Mouse (Mus musculus) cerebellum, adult 9-11 months (tissue): ENCODE results near the gene Wdr34.
"Not testable (repeated sequence)": the region's sequence is repeated elsewhere in the genome, so short reads cannot be mapped to it uniquely, and the experiment has no call there.

Experiments
- DNase-seq: peaks from one replicate; pipeline ENCODE4 v3.0.0; 2022

The Wdr34 gene

DNA sequence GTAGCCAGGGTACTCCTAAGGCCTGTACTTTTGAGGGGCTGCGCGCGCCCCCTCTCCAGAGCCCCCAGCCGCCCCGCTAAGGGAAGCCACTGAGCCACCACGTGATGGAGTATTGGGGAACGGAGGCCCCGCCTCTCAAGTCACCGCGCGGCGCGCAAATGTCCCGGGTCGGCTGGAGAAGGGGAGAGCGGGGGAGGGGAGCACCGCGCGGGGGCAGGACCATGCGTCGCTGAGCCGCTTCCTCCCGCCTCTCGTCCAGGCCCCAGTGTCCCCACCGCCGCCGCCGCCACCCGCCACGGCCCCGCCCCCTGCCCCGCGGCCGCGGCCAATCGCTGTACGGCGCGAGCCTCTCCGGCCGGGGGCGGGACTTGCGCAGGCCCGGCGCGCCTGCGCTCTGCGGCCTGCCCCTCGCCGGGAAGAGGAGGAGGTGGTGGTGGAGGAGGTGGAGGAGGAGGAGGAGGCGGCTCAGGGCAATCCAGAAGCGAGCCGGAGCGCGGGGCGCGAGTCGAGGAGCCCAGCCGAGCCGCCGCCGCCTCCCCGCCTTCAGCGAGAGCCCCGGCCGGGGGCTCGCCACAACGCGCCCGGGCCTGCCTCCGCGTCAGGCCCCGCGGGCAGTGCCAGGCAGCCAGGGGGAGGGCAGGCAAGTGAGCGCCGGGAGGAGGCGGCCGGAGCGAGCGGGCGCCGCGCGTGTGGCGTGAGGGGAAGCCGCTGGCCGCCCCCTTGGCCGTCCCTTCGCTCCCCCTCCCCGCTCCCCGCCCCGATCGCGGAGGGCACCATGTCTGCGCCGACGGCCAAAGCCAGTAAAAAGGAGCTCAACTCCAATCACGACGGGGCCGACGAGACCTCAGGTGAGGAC, 17.6 kb upstream of the Wdr34 start:
- DNase-seq, result peak; percentile 97

DNA sequence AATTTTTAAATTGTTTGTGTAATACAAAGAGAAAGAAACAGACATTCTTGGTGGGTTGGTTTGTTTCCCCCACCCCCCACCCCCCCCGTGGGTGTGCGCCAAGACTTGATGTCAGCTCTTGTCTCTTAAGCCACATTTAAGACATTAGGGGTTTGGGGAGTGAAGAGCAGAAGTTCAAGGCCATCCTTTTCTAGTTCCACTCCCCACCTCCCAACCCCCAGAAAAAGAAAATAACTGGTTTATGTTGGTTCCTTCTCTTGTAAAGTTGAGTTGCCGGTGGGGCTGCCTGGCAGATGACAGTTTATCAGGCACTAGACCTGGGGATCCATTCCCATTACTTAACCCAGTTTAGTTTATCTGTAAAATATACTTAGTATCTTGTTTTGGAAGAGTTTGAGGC, 15.6 kb upstream of the Wdr34 start:
- no peak for DNase-seq

DNA sequence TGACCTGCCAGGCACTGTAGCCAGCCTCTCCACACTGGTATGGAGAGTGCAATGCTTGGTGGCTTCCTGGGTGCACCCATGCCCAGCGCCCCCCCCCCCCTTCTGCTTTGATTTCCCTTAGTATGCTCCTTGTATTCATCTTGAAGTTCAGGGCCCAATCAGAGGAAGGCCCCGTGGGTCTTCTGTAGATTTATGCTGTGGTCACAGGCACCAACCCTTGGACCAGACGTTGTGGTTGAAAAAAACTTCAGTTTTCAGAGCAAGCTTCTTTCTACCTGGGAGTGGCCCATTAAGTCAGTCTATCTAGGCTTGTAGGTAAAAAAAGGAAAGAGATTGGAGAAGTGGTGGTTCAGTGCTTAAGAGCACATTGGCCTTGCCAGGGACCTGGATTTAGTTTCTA, 15.1 kb upstream of the Wdr34 start:
- DNase-seq, result no peak

DNA sequence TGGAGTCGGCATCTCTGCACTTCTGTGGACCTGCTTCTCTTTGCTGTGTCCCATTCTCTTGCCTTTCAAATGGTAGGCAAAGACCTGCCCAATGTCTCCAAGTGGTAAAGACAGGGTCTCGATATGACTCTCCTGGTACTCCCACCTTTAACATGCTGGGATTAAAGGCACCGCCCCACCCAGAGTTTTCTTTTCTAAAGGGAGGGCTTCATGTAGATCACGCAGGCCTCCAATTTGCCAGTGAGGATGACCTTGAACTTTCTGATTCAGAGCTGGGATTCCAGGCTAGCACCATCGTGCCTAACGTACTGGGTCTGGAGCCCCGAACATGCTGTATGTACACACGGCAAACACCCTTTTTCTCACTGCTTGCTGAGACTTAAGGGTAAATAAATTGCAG, 14.6 kb upstream of the Wdr34 start:
- DNase-seq, result no peak

DNA sequence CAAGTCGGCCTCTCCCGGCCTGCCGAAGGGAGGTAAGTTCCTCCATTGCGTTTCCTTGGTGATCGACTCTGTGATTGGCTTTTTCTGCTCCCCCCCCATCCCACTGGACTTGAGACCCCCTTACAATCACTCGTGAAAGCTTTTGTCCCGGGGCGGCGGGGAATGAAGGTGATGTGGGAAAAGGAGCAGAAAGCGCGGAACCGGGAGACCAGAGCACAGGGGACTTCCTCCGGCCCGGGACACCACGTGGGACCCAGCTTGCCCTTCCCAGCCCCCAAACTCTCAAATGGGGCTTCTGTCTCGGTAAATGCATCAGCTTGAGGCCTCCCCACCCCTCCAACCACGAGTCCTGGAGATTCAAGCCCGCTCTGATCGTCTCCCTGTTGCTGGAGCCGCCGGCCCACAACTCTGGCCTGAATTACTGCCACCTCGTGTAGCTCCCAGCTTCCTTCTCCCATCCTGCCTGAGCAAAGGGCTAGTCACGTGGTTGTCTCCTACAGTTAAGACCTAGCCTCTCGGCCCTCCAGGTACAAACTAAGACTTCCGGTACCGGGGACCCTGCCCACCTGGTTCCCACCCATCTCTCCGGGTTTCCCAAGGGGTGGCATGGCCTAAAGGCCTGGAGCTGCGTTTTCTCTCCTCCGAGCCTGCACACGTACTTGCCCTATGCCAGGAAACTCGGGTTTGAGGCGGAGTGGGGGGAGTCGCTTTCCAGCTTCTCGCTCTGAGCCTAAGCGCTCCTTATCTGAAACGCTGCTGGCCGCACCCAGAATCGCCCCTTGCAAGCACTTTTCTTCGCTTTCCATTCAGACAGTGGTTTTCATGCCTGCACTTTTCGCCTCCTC, 13.8 kb upstream of the Wdr34 start:
- peak; percentile 71 for DNase-seq

DNA sequence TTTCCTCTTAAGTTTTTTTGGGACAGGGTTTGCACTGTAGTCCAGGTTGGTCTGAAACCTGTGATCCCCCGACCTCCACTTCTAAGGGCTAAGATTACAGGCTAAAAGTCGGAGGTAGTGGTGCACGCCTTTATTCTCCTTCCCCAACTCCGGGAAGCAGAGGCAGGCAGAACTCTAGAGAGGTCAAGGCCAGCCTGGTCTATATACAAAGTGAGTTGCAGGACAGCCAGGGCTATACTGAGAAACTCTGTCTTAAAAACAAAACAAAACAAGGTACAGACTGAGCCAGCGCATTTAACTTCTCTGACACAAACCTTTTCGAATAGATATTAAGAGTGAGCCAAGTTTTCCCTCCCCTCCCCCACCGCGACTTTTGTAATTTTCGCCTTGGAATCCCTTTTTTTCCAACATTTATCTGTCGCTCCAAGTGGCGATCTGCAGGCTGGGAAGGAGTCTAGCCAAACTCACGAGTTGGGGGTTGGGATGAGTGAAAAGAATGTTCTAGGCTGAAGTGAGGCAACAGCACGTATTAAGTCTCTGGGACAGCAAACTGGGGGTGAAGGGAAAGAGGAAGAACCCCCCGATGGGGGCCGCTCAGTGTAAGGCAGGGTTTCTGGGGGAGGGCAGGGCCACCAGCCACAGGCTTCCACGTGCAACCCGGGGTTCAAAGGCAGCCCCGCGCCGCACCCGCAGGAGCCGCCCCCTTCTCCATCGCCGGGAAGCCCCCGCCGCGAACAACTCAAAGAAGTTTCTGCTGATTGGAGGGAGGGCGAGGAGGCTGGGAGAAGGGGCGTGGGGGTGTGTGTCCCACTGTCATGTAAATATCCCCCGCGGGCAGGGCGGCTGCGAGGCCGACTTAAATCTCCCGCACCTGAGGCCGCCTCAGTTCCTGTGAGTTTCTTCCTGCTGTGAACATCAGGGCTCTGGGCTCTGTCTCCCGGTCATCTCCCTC, 12.8 kb upstream of the Wdr34 start:
- DNase-seq, result peak; percentile 47

DNA sequence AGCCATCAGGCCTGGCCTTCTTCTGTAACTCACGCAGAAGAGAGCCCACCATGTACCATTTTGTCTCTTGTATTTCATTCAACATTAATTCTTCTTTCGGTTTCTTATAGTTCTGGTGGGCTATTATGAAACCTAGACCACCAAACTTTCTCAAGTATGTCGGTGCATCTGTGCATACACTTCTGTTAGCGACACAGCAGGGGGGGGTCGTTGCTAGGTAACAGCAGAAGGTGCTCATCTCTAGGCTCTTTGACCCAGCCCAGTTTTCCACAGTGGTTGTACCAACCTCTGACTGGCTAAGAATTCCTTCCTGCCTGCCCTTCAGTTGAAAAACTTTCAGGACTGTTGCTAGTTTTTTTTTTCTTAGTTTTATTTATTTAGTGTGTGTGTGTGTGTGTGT, 9.7 kb upstream of the Wdr34 start:
- no peak for DNase-seq

DNA sequence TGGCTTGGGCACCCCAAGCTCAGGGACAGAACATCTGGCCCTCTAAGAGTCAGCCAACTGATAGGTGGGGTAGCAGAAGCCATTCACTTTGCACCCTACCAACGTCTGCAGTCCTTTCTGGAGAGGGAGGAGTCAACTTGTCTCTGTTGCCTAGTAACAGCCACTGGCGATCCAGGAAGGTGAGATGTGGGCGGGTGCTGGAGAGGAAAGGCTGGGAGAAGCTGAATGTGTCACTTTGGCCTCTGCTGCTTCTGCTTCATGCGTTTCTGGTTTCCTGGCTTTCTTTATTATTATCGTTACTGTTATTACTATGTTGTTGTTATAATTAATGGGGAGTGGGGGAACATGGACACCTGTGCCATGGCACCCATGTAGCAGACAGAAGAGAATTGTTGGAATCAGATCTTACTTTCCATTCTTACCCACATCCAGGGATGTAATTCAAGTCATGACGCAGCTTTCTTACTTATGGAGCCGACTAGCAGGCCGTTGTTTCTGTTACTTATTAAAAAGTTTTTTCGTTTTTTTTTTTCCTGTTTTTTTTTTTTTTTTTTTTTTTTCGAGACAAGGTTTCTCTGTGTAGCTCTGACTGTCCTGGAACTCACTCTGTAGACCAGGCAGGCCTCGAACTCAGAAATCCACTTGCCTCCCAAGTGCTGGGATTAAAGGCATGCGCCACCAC, 8.7 kb upstream of the Wdr34 start, which contains the start of gene Set:
Set (plus strand) TSS at position 156 of the 682 bp plus-strand sequence.
- DNase-seq, result no peak

DNA sequence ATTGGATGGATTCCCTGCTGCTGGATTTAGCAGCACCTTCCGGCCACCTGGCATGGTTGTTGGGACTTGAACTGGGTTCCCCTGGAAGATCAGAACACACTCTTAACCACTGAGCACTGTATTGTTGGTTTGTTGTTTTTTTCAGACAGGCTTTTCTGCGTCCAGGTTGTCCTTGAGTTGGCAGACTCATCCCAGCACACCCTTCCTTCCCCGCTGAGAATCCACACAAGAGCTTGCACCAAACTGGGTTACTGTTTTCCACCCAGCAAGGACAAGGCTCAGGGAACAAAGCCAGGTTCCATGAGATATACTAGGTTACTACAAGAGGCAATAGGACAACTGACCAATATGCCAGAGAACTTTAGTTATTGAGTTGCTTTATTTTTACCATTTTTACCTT, 8.1 kb upstream of the Wdr34 start:
- DNase-seq, result no peak

DNA sequence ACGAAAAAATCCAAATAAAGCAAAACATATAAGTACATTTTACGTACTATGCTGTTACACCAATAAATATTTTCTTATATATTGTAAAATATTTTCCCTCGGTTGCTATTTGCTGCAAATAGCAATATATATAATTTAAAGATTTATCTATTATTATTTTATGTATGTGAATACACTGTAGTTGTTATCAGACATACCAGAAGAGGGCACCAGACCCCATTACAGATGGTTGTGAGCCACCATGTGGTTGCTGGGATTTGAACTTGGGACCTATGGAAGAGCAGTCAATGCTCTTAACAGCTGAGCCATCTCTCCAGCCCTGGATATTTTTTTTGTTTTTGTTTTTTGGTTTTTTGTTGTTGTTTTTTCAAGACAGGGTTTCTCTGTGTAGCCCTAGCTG, 6.6 kb upstream of the Wdr34 start:
- DNase-seq, result not testable (repeated sequence)

DNA sequence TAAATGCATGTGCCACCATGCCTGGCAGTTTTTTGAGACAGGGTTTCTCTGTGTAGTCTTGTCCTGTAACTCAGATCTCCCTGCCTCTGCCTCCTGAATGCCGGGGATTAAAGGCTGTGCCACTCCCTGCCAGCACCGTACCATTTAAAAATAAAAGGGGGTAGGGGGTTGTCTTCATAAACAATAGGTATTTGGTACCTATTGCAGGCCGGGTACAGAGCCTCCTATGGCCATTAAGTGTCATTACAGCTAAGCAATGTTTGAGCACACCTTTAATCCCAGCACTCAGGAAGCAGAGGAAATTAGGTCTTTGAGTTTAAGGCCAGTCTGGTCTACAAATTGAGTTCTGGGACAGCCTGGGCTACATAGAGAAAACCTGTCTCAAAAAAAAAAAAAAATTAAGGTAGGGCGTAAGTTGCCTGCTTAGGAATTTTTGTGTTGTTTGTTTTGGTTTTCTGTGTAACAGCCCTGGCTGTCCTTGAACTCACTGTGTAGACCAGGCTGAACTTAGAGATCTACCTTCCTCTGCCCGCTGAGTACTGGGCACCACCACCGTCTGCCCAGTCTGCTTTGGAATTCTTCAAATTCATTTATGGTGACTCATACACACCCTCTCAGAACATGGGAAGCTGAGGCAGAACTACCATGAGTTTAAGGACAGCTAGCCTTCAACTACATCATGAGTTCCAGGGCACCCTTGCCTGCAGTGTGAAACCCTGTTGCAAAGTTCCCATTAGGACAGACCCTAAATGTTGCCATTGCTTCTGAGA, 3.5 kb upstream of the Wdr34 start:
- no peak for DNase-seq

DNA sequence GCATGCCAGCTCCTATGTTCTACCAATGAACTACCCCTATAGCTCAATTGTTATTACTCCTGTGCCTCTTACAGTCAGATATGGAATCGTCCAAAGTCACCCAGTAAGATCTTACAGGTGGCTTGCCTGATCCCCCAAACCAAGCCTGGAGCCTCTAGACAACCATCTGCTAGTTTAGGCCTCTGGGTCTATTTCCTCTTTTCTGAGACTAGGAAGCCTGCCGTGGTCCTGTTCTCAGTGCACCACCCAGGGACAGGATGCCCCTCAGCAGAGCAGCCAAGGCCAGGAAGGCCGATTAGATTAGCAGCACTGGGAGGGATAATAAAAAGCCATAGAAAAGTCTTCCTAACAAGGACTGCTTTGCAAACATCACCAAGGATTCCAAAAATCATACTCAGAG, 1.1 kb upstream of the Wdr34 start:
- DNase-seq, result no peak

DNA sequence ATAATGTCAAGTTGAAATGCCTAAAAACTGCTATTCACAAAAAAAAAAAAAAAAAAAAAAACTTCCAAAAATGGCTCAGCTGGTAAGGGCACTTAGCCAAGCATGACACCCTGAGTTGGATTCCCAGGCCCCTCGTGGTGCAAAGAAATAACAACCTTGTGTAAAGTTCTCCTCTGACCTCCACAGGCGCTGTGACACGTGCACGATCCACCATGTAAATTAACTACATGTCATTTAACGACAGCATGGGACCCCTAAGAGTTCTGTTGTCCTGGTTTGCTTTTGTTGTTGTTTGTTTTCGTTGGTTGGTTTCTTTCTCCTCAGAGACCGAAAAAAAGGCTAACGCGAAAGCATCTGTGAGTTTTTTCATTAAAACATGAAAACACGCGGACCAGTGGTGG, 580 bp downstream of the Wdr34 start:
- DNase-seq, result peak; percentile 32

DNA sequence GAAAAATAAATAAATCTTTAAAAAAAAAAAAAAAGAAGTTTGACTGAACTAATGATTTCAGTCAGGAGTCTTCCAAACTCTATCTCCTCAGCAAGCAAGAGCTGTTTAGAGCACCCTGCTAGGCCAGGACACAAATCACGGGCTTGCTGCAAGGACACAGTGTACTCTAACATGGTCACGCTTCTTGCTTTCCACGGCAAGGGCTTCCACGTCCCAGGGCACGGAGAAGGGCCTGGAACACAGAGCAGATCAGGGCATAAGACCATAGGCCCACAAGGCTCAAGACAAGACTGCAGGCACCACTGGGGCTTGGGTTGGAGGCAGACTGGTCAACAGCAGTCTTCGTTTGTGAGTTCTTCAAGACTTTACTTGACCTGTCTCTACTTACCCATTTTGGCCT, 1.6 kb downstream of the Wdr34 start:
- no peak for DNase-seq

DNA sequence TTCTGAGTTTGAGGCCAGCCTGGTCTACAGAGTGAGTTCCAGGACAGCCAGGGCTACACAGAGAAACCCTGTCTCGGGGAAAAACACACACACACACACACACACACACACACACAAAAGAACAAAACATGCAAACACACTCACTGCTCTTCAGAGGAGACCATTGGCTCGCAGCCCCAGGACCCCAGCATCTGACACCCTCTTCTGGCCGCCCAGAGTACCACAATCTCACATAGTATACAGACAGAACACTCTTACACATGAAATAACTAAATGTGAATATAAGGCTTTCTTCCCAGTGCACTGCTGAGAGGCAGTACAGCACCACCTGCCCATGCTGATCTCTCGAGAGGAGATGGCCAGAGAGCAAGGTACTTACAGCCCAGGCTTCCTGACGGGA, 4.1 kb downstream of the Wdr34 start:
- DNase-seq, result no peak

DNA sequence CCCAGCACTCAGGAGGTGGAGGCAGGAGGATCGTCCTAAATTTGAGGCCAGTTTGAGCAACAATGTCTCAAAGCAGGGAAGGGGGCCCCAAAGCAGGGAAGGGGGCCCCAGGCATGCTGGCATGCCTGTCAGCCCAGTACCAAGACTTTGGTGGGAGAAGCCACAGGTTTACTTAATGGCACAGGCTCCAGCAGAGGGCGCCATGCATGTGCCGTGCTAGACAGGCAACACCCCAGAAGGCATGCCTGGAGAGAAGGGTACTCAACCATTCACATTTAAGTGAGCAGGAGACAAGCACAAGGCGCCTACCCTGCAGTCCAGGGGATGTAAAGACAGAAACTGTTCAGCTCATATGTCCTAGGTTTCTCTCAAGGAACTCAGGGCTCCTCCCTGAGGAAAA, 6.2 kb downstream of the Wdr34 start:
- DNase-seq, result peak; percentile 57

DNA sequence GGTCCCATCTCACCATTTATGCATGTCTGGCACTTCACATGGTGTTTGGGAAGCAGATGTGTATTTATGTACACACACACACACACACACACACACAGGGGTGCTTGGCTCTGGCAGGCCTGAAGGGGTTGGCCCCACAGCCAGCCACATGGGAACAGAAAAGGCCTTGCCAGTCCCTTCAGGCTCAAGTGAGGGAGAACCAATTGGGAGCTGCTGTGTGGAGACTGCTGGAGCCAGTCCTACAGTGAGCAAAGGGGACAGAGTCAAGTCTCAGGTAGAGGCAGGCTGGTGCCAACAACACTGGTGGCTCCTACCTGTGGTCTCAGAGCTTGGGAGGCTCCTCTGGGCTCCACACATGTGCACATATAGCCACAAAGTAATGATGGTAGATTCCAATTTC, 9.0 kb downstream of the Wdr34 start:
- no peak for DNase-seq

DNA sequence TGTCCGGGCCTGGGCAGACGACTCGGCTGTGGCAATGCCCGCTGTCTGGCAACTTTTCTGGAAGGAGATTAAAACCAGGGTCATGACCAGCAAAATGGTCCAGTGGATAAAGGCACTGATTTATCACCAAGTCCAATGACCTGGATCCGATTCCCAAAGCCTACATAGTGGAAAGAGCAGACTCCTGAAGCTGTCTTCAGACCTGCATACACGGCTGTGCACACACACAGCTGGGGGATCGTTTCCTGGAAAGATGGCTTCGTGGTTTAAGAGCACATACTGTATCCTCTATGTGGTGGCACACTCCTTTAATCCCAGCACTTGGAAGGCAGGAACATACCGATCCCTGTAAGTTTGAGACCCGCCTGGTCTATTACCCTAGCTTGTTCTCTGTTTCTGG, 10.3 kb downstream of the Wdr34 start:
- no peak for DNase-seq

DNA sequence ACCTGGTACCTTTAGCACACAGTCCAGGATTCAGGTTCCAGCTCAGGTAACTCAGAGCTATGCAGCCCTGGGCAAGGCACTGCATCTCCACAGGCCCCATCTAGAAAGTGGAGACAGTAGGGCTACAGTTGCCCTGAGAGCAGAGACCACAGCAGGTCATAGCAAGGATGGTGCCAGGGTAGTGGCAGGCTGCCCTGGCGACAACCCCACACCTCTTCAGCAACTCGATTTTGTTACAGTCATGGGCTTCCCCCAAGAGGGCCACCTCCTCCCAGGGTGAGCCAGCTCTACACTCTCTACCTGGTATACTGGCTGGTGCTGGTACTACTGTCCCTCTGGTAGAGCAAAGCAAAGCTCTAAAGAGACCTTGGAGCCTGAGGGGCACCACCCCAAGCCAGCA, 10.9 kb downstream of the Wdr34 start:
- no peak for DNase-seq

DNA sequence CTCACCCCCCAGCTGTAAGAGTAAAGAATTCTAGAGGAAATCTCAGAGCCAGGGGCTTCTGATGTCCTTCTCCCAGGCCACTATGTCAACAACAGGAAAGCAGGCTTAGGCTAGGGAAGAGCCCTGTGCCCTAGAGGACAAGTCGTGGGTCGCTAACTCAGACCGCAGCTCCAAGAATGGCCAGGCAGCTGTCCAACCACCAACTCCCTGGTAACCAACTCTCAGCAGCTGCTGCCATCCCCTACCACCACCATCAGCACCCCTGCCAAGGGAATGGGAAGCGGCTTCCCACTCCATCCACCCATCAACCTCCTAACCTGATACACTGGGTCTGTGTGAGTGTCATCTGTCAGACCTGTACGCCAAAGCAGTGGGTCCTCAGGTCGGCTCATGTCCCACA, 15.7 kb downstream of the Wdr34 start:
- DNase-seq, result no peak

DNA sequence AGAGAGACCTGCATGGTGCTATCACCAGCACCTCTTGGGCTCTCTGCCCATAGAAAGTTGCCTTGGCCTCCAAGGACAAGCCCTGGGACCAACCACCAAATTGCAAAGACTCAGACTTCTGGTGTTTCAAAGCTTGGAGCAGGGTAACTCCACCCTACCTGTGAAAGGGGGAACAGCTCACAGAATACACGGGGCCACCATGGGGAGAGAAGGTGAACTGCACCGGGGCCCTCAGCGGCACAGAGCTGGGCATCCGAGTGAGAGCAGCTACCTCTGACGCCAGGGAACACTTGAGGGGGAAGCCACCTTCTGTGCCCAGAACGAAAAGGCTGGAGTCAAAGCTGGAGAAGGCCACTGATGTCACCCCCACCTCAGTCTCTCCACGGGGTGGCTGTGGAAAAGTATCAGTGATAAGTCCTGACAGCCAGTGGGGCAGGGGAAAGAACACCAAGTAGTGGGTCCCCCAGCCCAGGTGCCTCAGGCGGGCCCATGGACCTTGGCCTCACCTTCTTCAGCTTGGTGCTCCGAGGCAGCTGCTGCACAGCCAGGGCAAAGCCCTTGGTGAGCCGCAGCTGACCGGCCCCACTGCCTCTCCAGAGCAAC, 16.3 kb downstream of the Wdr34 start:
- DNase-seq, result no peak
